Mouse (Mus musculus) midbrain, postnatal 0 days (tissue): ENCODE data around the gene Cd34. TPM values are rescaled to one million over a fixed set of nuclear protein-coding genes. Genes with fewer than 3 reads are reported as not detected.

Source experiments
- ATAC-seq: fragments of 200-750 bp; cut with Nextera tagmentation; 2 replicates; pipeline ENCODE4 v1.8.0; 2017; ENCODE audit warnings: moderate number of reproducible peaks, mild to moderate bottlenecking, moderate TSS enrichment, moderate library complexity; ENCODE audit not compliant: low FRiP score
- DNase-seq: peaks from one replicate; pipeline ENCODE4 v3.0.0-alpha.2; 2015; ENCODE audit warnings: low spot score
- H3K27ac ChIP-seq: fragments of 300-500 bp; sonication (generic); 2 replicates; pipeline ENCODE4 v1.5.1; 2014; ENCODE audit warnings: low read depth, mild to moderate bottlenecking, low read length, mixed read lengths
- H3K27me3 ChIP-seq: fragments of 300-500 bp; sonication (generic); 2 replicates; pipeline ENCODE4 v1.6.1; 2014; ENCODE audit warnings: low read length, control low read depth, mixed read lengths; ENCODE audit not compliant: insufficient read depth
- H3K36me3 ChIP-seq: fragments of 300-500 bp; sonication (generic); 2 replicates; pipeline ENCODE4 v1.6.1; 2014; ENCODE audit warnings: low read length, control low read depth, mixed read lengths; ENCODE audit not compliant: insufficient read depth
- H3K4me1 ChIP-seq: fragments of 300-500 bp; sonication (generic); 2 replicates; pipeline ENCODE4 v1.6.1; 2014; ENCODE audit warnings: mild to moderate bottlenecking, control low read depth, antibody characterized with exemption, low read length, mixed read lengths; ENCODE audit not compliant: insufficient read depth
- H3K4me2 ChIP-seq: fragments of 300-500 bp; sonication (generic); 2 replicates; pipeline ENCODE4 v1.6.1; 2014; ENCODE audit warnings: low read depth, mild to moderate bottlenecking, low read length, mixed read lengths; ENCODE audit not compliant: poor library complexity, severe bottlenecking
- H3K4me3 ChIP-seq: fragments of 300-500 bp; sonication (generic); 2 replicates; pipeline ENCODE4 v1.5.1; 2014; ENCODE audit warnings: low read depth, mild to moderate bottlenecking, low read length, moderate library complexity
- H3K9ac ChIP-seq: fragments of 300-500 bp; sonication (generic); replicated peaks from 2 replicates; pipeline ENCODE4 v1.6.1; 2014; ENCODE audit warnings: mild to moderate bottlenecking, low read length, moderate library complexity, mixed read lengths; ENCODE audit not compliant: poor library complexity, severe bottlenecking
- H3K9me3 ChIP-seq: fragments of 300-500 bp; sonication (generic); 2 replicates; pipeline ENCODE4 v1.6.1; 2016; ENCODE audit warnings: low read length, control low read depth
- CTCF ChIP-seq: IDR thresholded peaks from 2 replicates; pipeline ENCODE4 v1.5.1; 2016; ENCODE audit warnings: antibody characterized with exemption, mild to moderate bottlenecking
- WGBS: fragments of 180-500 bp; shearing (Covaris S2); extraction: QIAGEN DNeasy Blood & Tissue Kit; methylation state at CpG from one replicate; pipeline ENCODE4 v1.1.7; 2014; 5-methylcytosine and 5-hydroxymethylcytosine counted together
- polyA plus RNA-seq: library from polyadenylated mRNA; unstranded; fragments of >200 nt; fragmentation: Nextera tagmentation; extraction: Ambion mirVana; gene quantifications from 2 replicates; pipeline ENCODE4 v1.2.1, GENCODE M21; 2015
- total RNA-seq: library from RNA; depleted of rRNA; stranded (reverse); fragments of >200 nt; gene quantifications from 2 replicates; pipeline ENCODE4 v1.2.3, GENCODE M21; 2014; rRNA removed

The Cd34 gene
- total and polyA plus RNA-seq, 2 experiments from 2014 or later, result 17.6 to 18.5 TPM

DNA sequence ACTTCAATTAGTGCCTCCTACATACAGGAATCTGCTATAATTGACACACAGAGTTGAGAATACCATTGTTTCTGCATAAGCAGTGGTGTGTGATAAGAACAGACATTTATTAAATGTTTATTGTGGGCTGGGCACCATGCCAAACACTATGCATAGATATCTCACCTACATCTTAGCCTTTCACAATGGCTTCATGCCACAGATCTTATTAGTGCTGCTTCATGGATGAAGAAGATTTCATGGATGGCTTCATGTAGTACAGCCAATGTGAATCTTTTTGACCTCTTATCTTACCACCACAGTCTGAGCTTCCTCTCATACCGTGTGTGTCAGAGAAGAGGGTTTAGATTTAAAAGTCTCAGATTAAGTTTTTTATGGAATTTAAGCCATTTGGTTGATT lies 65.6 kb downstream of the Cd34 start:
- Histone ChIP-seq H3K27ac (no peak overlapping the region), H3K9me3 (no peaks in the 10 kb centered on the region), H3K4me3 (no peak overlapping the region), H3K4me2 (no peak overlapping the region), H3K27me3 (no peaks in the 10 kb centered on the region), H3K4me1 (no peaks in the 10 kb centered on the region), H3K36me3 (no peaks in the 10 kb centered on the region), H3K9ac (no peak overlapping the region)
- WGBS, result 58% methylated on average over 1 of the region's 1 CpGs
- no peak for ATAC-seq
- no peak for TF ChIP-seq CTCF
- DNase-seq, result peak; percentile 26

DNA sequence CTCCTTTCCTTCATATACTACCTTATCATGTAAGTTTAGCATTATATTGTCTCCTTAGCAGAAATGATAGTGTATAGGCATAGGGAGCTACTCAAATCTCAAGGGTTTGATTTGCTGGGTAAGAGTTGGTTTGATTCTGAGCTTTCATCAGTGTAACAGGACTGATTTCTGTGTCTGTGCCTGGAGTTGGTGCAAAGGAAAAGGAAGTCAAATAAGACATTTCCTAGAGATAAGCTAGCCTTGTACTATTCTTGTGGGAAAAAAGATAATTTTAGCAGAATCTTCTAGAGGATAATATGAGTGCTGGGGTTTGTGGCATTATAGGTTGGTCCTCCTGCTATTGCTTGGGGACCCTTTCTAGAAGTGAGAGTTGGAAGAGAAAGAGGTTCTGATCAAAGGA lies 67.6 kb downstream of the Cd34 start:
- no peaks in the 10 kb centered on the region for H3K4me1 ChIP-seq
- no peak overlapping the region for H3K9ac ChIP-seq
- H3K4me2 ChIP-seq, result no peak overlapping the region
- H3K27ac ChIP-seq, result no peak overlapping the region
- H3K36me3 ChIP-seq, result no peaks in the 10 kb centered on the region
- TF ChIP-seq CTCF, result no peak
- ATAC-seq, result no peak
- DNase-seq, result no peak
- H3K27me3 ChIP-seq, result no peaks in the 10 kb centered on the region
- no peak overlapping the region for H3K4me3 ChIP-seq
- H3K9me3 ChIP-seq, result no peaks in the 10 kb centered on the region

Other genes with a start within 250 kb of the Cd34 start
- gene Cd46, start 153.4 kb downstream of the Cd34 start, total RNA-seq, result 3.4 and 5.3 TPM in 2 replicates
- 1.0 and 1.2 TPM in 2 replicates for gene Cd46, start 153.4 kb downstream of the Cd34 start, polyA plus RNA-seq
- 59.7 and 60.3 TPM in 2 replicates for gene Cr1l, start 192.8 kb downstream of the Cd34 start, total RNA-seq
- 39.3 and 41.1 TPM in 2 replicates for gene Cr1l, start 192.8 kb downstream of the Cd34 start, polyA plus RNA-seq
- gene Cr2, start 237.9 kb downstream of the Cd34 start, total RNA-seq, result 0.22 and 1.7 TPM in 2 replicates
- 0.34 and 0.63 TPM in 2 replicates for gene Cr2, start 237.9 kb downstream of the Cd34 start, polyA plus RNA-seq